Mouse (Mus musculus): Measurements from ENCODE around the gene Zbtb49.

DNA sequence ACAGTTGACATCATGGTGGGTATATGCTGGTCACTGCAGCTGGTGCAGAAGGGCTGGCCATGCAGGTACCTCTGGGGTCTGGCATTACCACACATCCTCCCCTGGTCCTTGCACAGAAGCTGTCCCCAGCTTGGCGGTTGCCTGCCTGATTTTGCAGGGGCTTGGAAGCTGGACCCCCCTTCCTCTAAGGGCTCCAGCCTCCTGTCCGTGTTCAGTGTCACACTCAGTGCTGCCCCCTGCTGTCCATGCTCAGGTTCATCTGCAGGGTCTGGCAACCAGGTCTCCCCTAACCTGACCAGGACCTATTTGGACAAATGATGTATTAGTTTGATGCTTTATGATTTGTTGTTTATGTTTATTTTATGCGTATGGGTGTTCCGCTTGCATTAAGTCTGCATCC, 15.2 kb upstream of the Zbtb49 start:
- peak; percentile 89 for TF ChIP-seq CTCF (IDR thresholded peaks at IDR 0.05; ENCODE audit: low read depth)
- no peak for TF ChIP-seq EP300 (IDR thresholded peaks at IDR 0.05; ENCODE audit: low read depth)
